Mouse (Mus musculus): ENCODE data around the gene Bet1l. TPM values are rescaled to one million over a fixed set of nuclear protein-coding genes. Genes with fewer than 3 reads are reported as not detected.

Bet1l gene
- 19.9 TPM for polyA plus RNA-seq (2012; fragmentation: generic; extraction: Trizol)
- long read RNA-seq, experiment 1, transcript Bet1l-201 (4 exons, 2,268 nt), result major isoform, 25 of 29 reads
- long read RNA-seq, experiment 1, partial matches to known transcripts, result 1 of 29 reads
- long read RNA-seq, experiment 1, other reads (novel, unspliced or antisense), result 2 of 29 reads
- long read RNA-seq, experiment 2, transcript Bet1l-201 (4 exons, 2,268 nt), result major isoform, 7 of 9 reads
- long read RNA-seq, experiment 2, partial matches to known transcripts, result 0 of 9 reads
- long read RNA-seq, experiment 2, other reads (novel, unspliced or antisense), result 0 of 9 reads

- no peak for TF ChIP-seq MAX (IDR thresholded peaks at IDR 0.05)
- no peak for TF ChIP-seq CEBPB (IDR thresholded peaks at IDR 0.05; ENCODE audit: low read depth)
- TF ChIP-seq FOSL1 (IDR thresholded peaks at IDR 0.05; ENCODE audit: insufficient read depth, low read length, poor library complexity, severe bottlenecking), result no peak
- TF ChIP-seq USF1 (IDR thresholded peaks at IDR 0.05; ENCODE audit: low read depth), result no peak
- no peak for TF ChIP-seq MYOD1 (IDR thresholded peaks at IDR 0.05; ENCODE audit: control insufficient read depth, insufficient read length, low read depth)
- TF ChIP-seq CTCF (IDR thresholded peaks at IDR 0.05; ENCODE audit: control insufficient read depth, insufficient read depth, insufficient read length), result no peak
- no peak for TF ChIP-seq MYOG (IDR thresholded peaks at IDR 0.05; ENCODE audit: control insufficient read depth, extremely low read depth, insufficient read length)
- H3K79me3 ChIP-seq (ENCODE audit: low read depth), result peaks cover 39% of the 10 kb centered on the region
- peaks cover 47% of the 10 kb centered on the region for H3K36me3 ChIP-seq (ENCODE audit: control insufficient read depth, insufficient read depth)
- H3ac ChIP-seq (ENCODE audit: control insufficient read depth, insufficient read length, low read depth), result peak within 1 kb of the TSS; percentile 98
- peak within 1 kb of the TSS; percentile 71 for H3K4me3 ChIP-seq (ENCODE audit: insufficient read depth, poor library complexity, severe bottlenecking)
- no peaks in the 10 kb centered on the region for H3K27me3 ChIP-seq (ENCODE audit: control insufficient read depth, insufficient read depth, insufficient read length)
- H3K79me2 ChIP-seq (ENCODE audit: control insufficient read depth, insufficient read depth), result peaks cover 65% of the 10 kb centered on the region
Observed at GRCm38 (mm10) chr7:140857550-140858505, at the start of gene Bet1l. TSS of gene Bet1l (minus strand) at chr7:140857577.

GRCm38 (mm10) chr7:140907131-140907530, 49.8 kb upstream of the Bet1l start:
- H3K4me3 ChIP-seq (ENCODE audit: insufficient read depth, poor library complexity, severe bottlenecking), result no peak overlapping the region
- no peaks in the 10 kb centered on the region for H3K79me2 ChIP-seq (ENCODE audit: control insufficient read depth, insufficient read depth)
- no peaks in the 10 kb centered on the region for H3K27me3 ChIP-seq (ENCODE audit: control insufficient read depth, insufficient read depth, insufficient read length)
- H3ac ChIP-seq (ENCODE audit: control insufficient read depth, insufficient read length, low read depth), result no peak overlapping the region
- no peaks in the 10 kb centered on the region for H3K79me3 ChIP-seq (ENCODE audit: low read depth)
- no peak for TF ChIP-seq FOSL1 (IDR thresholded peaks at IDR 0.05; ENCODE audit: insufficient read depth, low read length, poor library complexity, severe bottlenecking)
- no peak for TF ChIP-seq MAX (IDR thresholded peaks at IDR 0.05)
- TF ChIP-seq CEBPB (IDR thresholded peaks at IDR 0.05; ENCODE audit: low read depth), result no peak
- TF ChIP-seq USF1 (IDR thresholded peaks at IDR 0.05; ENCODE audit: low read depth), result no peak
- peak; percentile 31 for TF ChIP-seq MYOD1 (IDR thresholded peaks at IDR 0.05; ENCODE audit: control insufficient read depth, insufficient read length, low read depth)
- H3K36me3 ChIP-seq (ENCODE audit: control insufficient read depth, insufficient read depth), result no peaks in the 10 kb centered on the region

GRCm38 (mm10) chr7:140905642-140906081, 48.3 kb upstream of the Bet1l start:
- no peak overlapping the region for H3K4me3 ChIP-seq (ENCODE audit: insufficient read depth, poor library complexity, severe bottlenecking)
- H3K79me2 ChIP-seq (ENCODE audit: control insufficient read depth, insufficient read depth), result no peaks in the 10 kb centered on the region
- H3K36me3 ChIP-seq (ENCODE audit: control insufficient read depth, insufficient read depth), result no peaks in the 10 kb centered on the region
- H3K27me3 ChIP-seq (ENCODE audit: control insufficient read depth, insufficient read depth, insufficient read length), result no peaks in the 10 kb centered on the region
- H3ac ChIP-seq (ENCODE audit: control insufficient read depth, insufficient read length, low read depth), result no peak overlapping the region
- TF ChIP-seq CEBPB (IDR thresholded peaks at IDR 0.05; ENCODE audit: low read depth), result no peak
- no peak for TF ChIP-seq CTCF (IDR thresholded peaks at IDR 0.05; ENCODE audit: control insufficient read depth, insufficient read depth, insufficient read length)
- no peaks in the 10 kb centered on the region for H3K79me3 ChIP-seq (ENCODE audit: low read depth)

- Histone ChIP-seq H3K79me3 (ENCODE audit: low read depth) (no peaks in the 10 kb centered on the region), H3ac (ENCODE audit: control insufficient read depth, insufficient read length, low read depth) (no peak overlapping the region), H3K36me3 (ENCODE audit: control insufficient read depth, insufficient read depth) (peaks cover 8% of the 10 kb centered on the region), H3K79me2 (ENCODE audit: control insufficient read depth, insufficient read depth) (no peaks in the 10 kb centered on the region), H3K27me3 (ENCODE audit: control insufficient read depth, insufficient read depth, insufficient read length) (no peaks in the 10 kb centered on the region), H3K4me3 (ENCODE audit: insufficient read depth, poor library complexity, severe bottlenecking) (no peak overlapping the region)
- TF ChIP-seq MYOG (IDR thresholded peaks at IDR 0.05; ENCODE audit: control insufficient read depth, extremely low read depth, insufficient read length), result no peak
- peak; percentile 90 for TF ChIP-seq CTCF (IDR thresholded peaks at IDR 0.05; ENCODE audit: control insufficient read depth, insufficient read depth, insufficient read length)
Observed at GRCm38 (mm10) chr7:140903212-140903611, 45.8 kb upstream of the Bet1l start.

- Histone ChIP-seq H3K79me2 (ENCODE audit: control insufficient read depth, insufficient read depth) (no peaks in the 10 kb centered on the region), H3ac (ENCODE audit: control insufficient read depth, insufficient read length, low read depth) (no peak overlapping the region), H3K36me3 (ENCODE audit: control insufficient read depth, insufficient read depth) (peaks cover 16% of the 10 kb centered on the region), H3K79me3 (ENCODE audit: low read depth) (no peaks in the 10 kb centered on the region), H3K4me3 (ENCODE audit: insufficient read depth, poor library complexity, severe bottlenecking) (no peak overlapping the region), H3K27me3 (ENCODE audit: control insufficient read depth, insufficient read depth, insufficient read length) (no peaks in the 10 kb centered on the region)
- no peak for TF ChIP-seq CTCF (IDR thresholded peaks at IDR 0.05; ENCODE audit: control insufficient read depth, insufficient read depth, insufficient read length)
- TF ChIP-seq USF1 (IDR thresholded peaks at IDR 0.05; ENCODE audit: low read depth), result no peak
- TF ChIP-seq MYOD1 (IDR thresholded peaks at IDR 0.05; ENCODE audit: control insufficient read depth, insufficient read length, low read depth), result no peak
- TF ChIP-seq CEBPB (IDR thresholded peaks at IDR 0.05; ENCODE audit: low read depth), result no peak
- no peak for TF ChIP-seq MAX (IDR thresholded peaks at IDR 0.05)
- TF ChIP-seq MYOG (IDR thresholded peaks at IDR 0.05; ENCODE audit: control insufficient read depth, extremely low read depth, insufficient read length), result no peak
- no peak for TF ChIP-seq FOSL1 (IDR thresholded peaks at IDR 0.05; ENCODE audit: insufficient read depth, low read length, poor library complexity, severe bottlenecking)
Observed at GRCm38 (mm10) chr7:140902036-140902875, 44.9 kb upstream of the Bet1l start.

Data from C2C12 (cell line).